Mouse (Mus musculus) liver, embryonic 12.5 days (tissue): Measurements from ENCODE around the gene Fnbp1l. TPM values are rescaled to one million over a fixed set of nuclear protein-coding genes. Genes with fewer than 3 reads are reported as not detected.

ENCODE experiments used
- ATAC-seq: fragments of 200-750 bp; cut with Nextera tagmentation; 2 replicates; pipeline ENCODE4 v1.8.0; 2017; ENCODE audit warnings: moderate number of reproducible peaks, mild to moderate bottlenecking, moderate library complexity
- H3K27ac ChIP-seq: fragments of 300-500 bp; sonication (generic); 2 replicates; pipeline ENCODE4 v1.5.1; 2016; ENCODE audit warnings: mild to moderate bottlenecking
- H3K27me3 ChIP-seq: fragments of 300-500 bp; sonication (generic); replicated peaks from 2 replicates; pipeline ENCODE4 v1.6.1; 2016; ENCODE audit warnings: mild to moderate bottlenecking, moderate library complexity
- H3K36me3 ChIP-seq: fragments of 300-500 bp; sonication (generic); 2 replicates; pipeline ENCODE4 v1.6.1; 2016; ENCODE audit warnings: mild to moderate bottlenecking, moderate library complexity
- H3K4me1 ChIP-seq: fragments of 300-500 bp; sonication (generic); 2 replicates; pipeline ENCODE4 v1.6.1; 2016
- H3K4me2 ChIP-seq: fragments of 300-500 bp; sonication (generic); 2 replicates; pipeline ENCODE4 v1.6.1; 2016; ENCODE audit warnings: mild to moderate bottlenecking, moderate library complexity
- H3K4me3 ChIP-seq: fragments of 300-500 bp; sonication (generic); 2 replicates; pipeline ENCODE4 v1.5.1; 2016; ENCODE audit warnings: mild to moderate bottlenecking, moderate library complexity
- H3K9ac ChIP-seq: fragments of 300-500 bp; sonication (generic); 2 replicates; pipeline ENCODE4 v1.6.1; 2016; ENCODE audit warnings: mild to moderate bottlenecking, moderate library complexity
- H3K9me3 ChIP-seq: fragments of 300-500 bp; sonication (generic); replicated peaks from 2 replicates; pipeline ENCODE4 v1.6.1; 2016; ENCODE audit warnings: mild to moderate bottlenecking, moderate library complexity
- WGBS: fragments of 180-500 bp; shearing (Covaris S2); methylation state at CpG from one replicate; pipeline ENCODE4 v1.1.7; 2016; ENCODE audit not compliant: insufficient replicate concordance; 5-methylcytosine and 5-hydroxymethylcytosine counted together
- polyA plus RNA-seq: library from polyadenylated mRNA; unstranded; fragments of >200 nt; fragmentation: Nextera tagmentation; extraction: Ambion mirVana; gene quantifications from 2 replicates; pipeline ENCODE4 v1.2.1, GENCODE M21; 2016

Fnbp1l gene
- 7.2 TPM in 2 replicates for polyA plus RNA-seq

- peak; percentile 63 for ATAC-seq
- WGBS = under 1% methylated on average over 76 of the region's 118 CpGs
- Histone ChIP-seq H3K27ac (peak within 1 kb of the TSS; percentile 77), H3K4me3 (peak within 1 kb of the TSS; percentile 68), H3K9me3 (no peaks in the 10 kb centered on the region), H3K27me3 (peaks cover 35% of the 10 kb centered on the region), H3K4me1 (peaks cover 22% of the 10 kb centered on the region), H3K36me3 (no peaks in the 10 kb centered on the region), H3K4me2 (peak within 1 kb of the TSS; percentile 86), H3K9ac (peak within 1 kb of the TSS; percentile 76)
Observed at GRCm38 (mm10) chr3:122618991-122619930, at the start of gene Fnbp1l. Fnbp1l (minus strand) TSS chr3:122619715.

GRCm38 (mm10) chr3:122660795-122661194 is 41.3 kb upstream of the Fnbp1l start:
- H3K9ac ChIP-seq = no peak overlapping the region
- 65% methylated on average over 2 of the region's 2 CpGs for WGBS

GRCm38 (mm10) chr3:122659261-122659917 is 39.9 kb upstream of the Fnbp1l start:
- H3K4me1 ChIP-seq = no peaks in the 10 kb centered on the region
- H3K36me3 ChIP-seq = no peaks in the 10 kb centered on the region
- no peak overlapping the region for H3K27ac ChIP-seq
- H3K9me3 ChIP-seq = no peaks in the 10 kb centered on the region
- no peak overlapping the region for H3K9ac ChIP-seq
- 67% methylated on average over 5 of the region's 5 CpGs for WGBS
- ATAC-seq = no peak
- H3K27me3 ChIP-seq = no peaks in the 10 kb centered on the region
- H3K4me3 ChIP-seq = no peak overlapping the region
- H3K4me2 ChIP-seq = no peak overlapping the region

More at GRCm38 (mm10) chr3:122660795-122661194, 41.3 kb upstream of the Fnbp1l start:
- Histone ChIP-seq H3K27me3 (no peaks in the 10 kb centered on the region), H3K36me3 (no peaks in the 10 kb centered on the region), H3K4me1 (no peaks in the 10 kb centered on the region), H3K27ac (no peak overlapping the region), H3K4me2 (no peak overlapping the region), H3K4me3 (no peak overlapping the region), H3K9me3 (no peaks in the 10 kb centered on the region)
- ATAC-seq = no peak

- H3K27me3 ChIP-seq = no peaks in the 10 kb centered on the region
- H3K4me2 ChIP-seq = no peak overlapping the region
- H3K9me3 ChIP-seq = no peaks in the 10 kb centered on the region
- H3K9ac ChIP-seq = no peak overlapping the region
- no peak for ATAC-seq
- H3K27ac ChIP-seq = no peak overlapping the region
- no peaks in the 10 kb centered on the region for H3K36me3 ChIP-seq
- H3K4me3 ChIP-seq = no peak overlapping the region
- no peaks in the 10 kb centered on the region for H3K4me1 ChIP-seq
- WGBS = 55% methylated on average over 13 of the region's 13 CpGs
Observed at GRCm38 (mm10) chr3:122647195-122647837, 27.8 kb upstream of the Fnbp1l start.

- Histone ChIP-seq H3K4me2 (no peak overlapping the region), H3K4me1 (peaks cover 4% of the 10 kb centered on the region; the same call in 1 of the 2 replicates), H3K27me3 (no peaks in the 10 kb centered on the region), H3K9ac (no peak overlapping the region), H3K9me3 (no peaks in the 10 kb centered on the region), H3K27ac (no peak overlapping the region), H3K36me3 (no peaks in the 10 kb centered on the region), H3K4me3 (no peak overlapping the region)
- peak; percentile 44 for ATAC-seq
Observed at GRCm38 (mm10) chr3:122640286-122640685, 20.8 kb upstream of the Fnbp1l start.

- ATAC-seq = no peak; the same call in 1 of the 2 replicates
- Histone ChIP-seq H3K4me2 (no peak overlapping the region), H3K9me3 (no peaks in the 10 kb centered on the region), H3K36me3 (no peaks in the 10 kb centered on the region), H3K4me3 (no peak overlapping the region), H3K27ac (no peak overlapping the region), H3K27me3 (no peaks in the 10 kb centered on the region), H3K4me1 (peaks cover 4% of the 10 kb centered on the region; the same call in 1 of the 2 replicates), H3K9ac (no peak overlapping the region)
- WGBS = 61% methylated on average over 2 of the region's 2 CpGs
Observed at GRCm38 (mm10) chr3:122639197-122639475, 19.6 kb upstream of the Fnbp1l start.

- Histone ChIP-seq H3K4me1 (peaks cover 4% of the 10 kb centered on the region; the same call in 1 of the 2 replicates), H3K4me2 (peak overlapping the region; percentile 21), H3K4me3 (no peak overlapping the region), H3K9ac (no peak overlapping the region), H3K36me3 (no peaks in the 10 kb centered on the region), H3K9me3 (no peaks in the 10 kb centered on the region), H3K27me3 (no peaks in the 10 kb centered on the region), H3K27ac (no peak overlapping the region)
- ATAC-seq = peak; percentile 73
- 37% methylated on average over 14 of the region's 14 CpGs for WGBS
Observed at GRCm38 (mm10) chr3:122638329-122639196, 19.0 kb upstream of the Fnbp1l start.

GRCm38 (mm10) chr3:122637280-122637679 is 17.8 kb upstream of the Fnbp1l start:
- H3K36me3 ChIP-seq = no peaks in the 10 kb centered on the region
- no peak overlapping the region for H3K4me2 ChIP-seq
- no peak overlapping the region for H3K27ac ChIP-seq
- H3K4me1 ChIP-seq = peaks cover 4% of the 10 kb centered on the region; the same call in 1 of the 2 replicates
- ATAC-seq = no peak
- H3K9ac ChIP-seq = no peak overlapping the region
- no peak overlapping the region for H3K4me3 ChIP-seq
- 67% methylated on average over 1 of the region's 1 CpGs for WGBS
- no peaks in the 10 kb centered on the region for H3K9me3 ChIP-seq
- no peaks in the 10 kb centered on the region for H3K27me3 ChIP-seq

- no peak for ATAC-seq
- Histone ChIP-seq H3K36me3 (no peaks in the 10 kb centered on the region), H3K4me1 (peaks cover 4% of the 10 kb centered on the region; the same call in 1 of the 2 replicates), H3K27ac (no peak overlapping the region), H3K4me3 (no peak overlapping the region), H3K4me2 (0 out of 2 replicates have a peak overlapping the region, but pooled peaks have one; percentile 6), H3K27me3 (no peaks in the 10 kb centered on the region), H3K9me3 (no peaks in the 10 kb centered on the region), H3K9ac (no peak overlapping the region)
- WGBS = 37% methylated on average over 12 of the region's 12 CpGs
Observed at GRCm38 (mm10) chr3:122635246-122635645, 15.7 kb upstream of the Fnbp1l start.

GRCm38 (mm10) chr3:122629580-122629979 is 10.1 kb upstream of the Fnbp1l start:
- Histone ChIP-seq H3K27me3 (no peaks in the 10 kb centered on the region), H3K4me2 (peak overlapping the region; percentile 62), H3K36me3 (no peaks in the 10 kb centered on the region), H3K4me3 (peak overlapping the region; percentile 39), H3K4me1 (peaks cover 14% of the 10 kb centered on the region), H3K9me3 (no peaks in the 10 kb centered on the region), H3K27ac (no peak overlapping the region), H3K9ac (no peak overlapping the region)
- peak; percentile 75 for ATAC-seq
- 4% methylated on average over 13 of the region's 13 CpGs for WGBS

- H3K27me3 ChIP-seq = no peaks in the 10 kb centered on the region
- H3K27ac ChIP-seq = no peak overlapping the region
- peaks cover 14% of the 10 kb centered on the region for H3K4me1 ChIP-seq
- H3K4me2 ChIP-seq = peak overlapping the region; percentile 62
- 44% methylated on average over 3 of the region's 3 CpGs for WGBS
- no peak overlapping the region for H3K9ac ChIP-seq
- no peaks in the 10 kb centered on the region for H3K36me3 ChIP-seq
- no peaks in the 10 kb centered on the region for H3K9me3 ChIP-seq
- ATAC-seq = no peak
- H3K4me3 ChIP-seq = no peak overlapping the region
Observed at GRCm38 (mm10) chr3:122628956-122629355, 9.4 kb upstream of the Fnbp1l start.
